Mouse (Mus musculus) testis, postnatal 10 days (tissue): Measurements from ENCODE around the gene Lrpprc.

Experiments
- DNase-seq: peaks from one replicate; pipeline ENCODE4 v3.0.0; 2021; ENCODE audit warnings: low spot score

Lrpprc gene

GRCm38 (mm10) chr17:84758971-84759370 lies 31.6 kb downstream of the Lrpprc start:
- no peak for DNase-seq

GRCm38 (mm10) chr17:84758374-84758773 lies 32.2 kb downstream of the Lrpprc start:
- no peak for DNase-seq

GRCm38 (mm10) chr17:84756090-84756489 lies 34.5 kb downstream of the Lrpprc start:
- DNase-seq = peak; percentile 55

- no peak for DNase-seq
These were observed 37.1 kb downstream of the Lrpprc start for GRCm38 (mm10) chr17:84753489-84753888.

- DNase-seq = no peak
These were observed 38.3 kb downstream of the Lrpprc start for GRCm38 (mm10) chr17:84752286-84752685.

- DNase-seq = no peak
These were observed 38.9 kb downstream of the Lrpprc start for GRCm38 (mm10) chr17:84751630-84752191.

- DNase-seq = no peak
These were observed 40.5 kb downstream of the Lrpprc start for GRCm38 (mm10) chr17:84750130-84750529.

GRCm38 (mm10) chr17:84749297-84749696 lies 41.3 kb downstream of the Lrpprc start:
- DNase-seq = no peak

GRCm38 (mm10) chr17:84748152-84748682 lies 42.4 kb downstream of the Lrpprc start:
- no peak for DNase-seq

GRCm38 (mm10) chr17:84747212-84747611 lies 43.4 kb downstream of the Lrpprc start:
- DNase-seq = no peak

GRCm38 (mm10) chr17:84745001-84745400 lies 45.6 kb downstream of the Lrpprc start:
- DNase-seq = no peak

- DNase-seq = no peak
These were observed 46.3 kb downstream of the Lrpprc start for GRCm38 (mm10) chr17:84744256-84744655.

- no peak for DNase-seq
These were observed 52.4 kb downstream of the Lrpprc start for GRCm38 (mm10) chr17:84738073-84738797.

- no peak for DNase-seq
These were observed 53.9 kb downstream of the Lrpprc start for GRCm38 (mm10) chr17:84736719-84737118.

- no peak for DNase-seq
These were observed 58.0 kb downstream of the Lrpprc start for GRCm38 (mm10) chr17:84732612-84733011.

GRCm38 (mm10) chr17:84731361-84731760 lies 59.2 kb downstream of the Lrpprc start:
- no peak for DNase-seq

GRCm38 (mm10) chr17:84729140-84729539 lies 61.4 kb downstream of the Lrpprc start:
- no peak for DNase-seq

- no peak for DNase-seq
These were observed 62.2 kb downstream of the Lrpprc start for GRCm38 (mm10) chr17:84728201-84728911.

GRCm38 (mm10) chr17:84725163-84725562 lies 65.4 kb downstream of the Lrpprc start:
- DNase-seq = no peak

- no peak for DNase-seq
These were observed 66.6 kb downstream of the Lrpprc start for GRCm38 (mm10) chr17:84724028-84724427.

- DNase-seq = no peak
These were observed 71.5 kb downstream of the Lrpprc start for GRCm38 (mm10) chr17:84719105-84719504.

- DNase-seq = no peak
These were observed 73.2 kb downstream of the Lrpprc start for GRCm38 (mm10) chr17:84717416-84717815.
